Mouse (Mus musculus): ENCODE measurements at regions not wholly inside any gene's neighbourhood (a gene's known extent, or its start where the extent isn't known, plus 50 kb on each side); places are given as distances from the start of the nearest gene placed in this dataset.

DNA sequence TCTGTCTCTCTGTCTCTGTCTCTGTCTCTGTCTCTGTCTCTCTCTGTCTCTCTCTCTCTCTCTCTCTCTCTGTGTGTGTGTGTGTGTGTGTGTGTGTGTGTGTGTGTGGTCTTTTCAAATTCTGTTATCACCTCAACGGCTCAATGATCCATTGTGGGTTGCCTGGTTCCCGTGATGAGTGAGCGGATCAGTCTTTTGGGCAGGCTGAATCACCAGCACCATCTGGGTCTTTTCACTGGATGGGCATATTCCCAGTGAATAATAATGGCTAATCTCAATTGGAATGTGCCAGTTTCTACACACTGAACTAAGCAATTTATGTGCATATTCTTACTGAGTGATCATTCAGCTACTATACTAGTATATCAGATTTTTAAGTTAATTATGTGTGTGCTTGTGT, 216.4 kb downstream of the Lmx1a start:
- no peak for DNase-seq
- intact Hi-C loops (cut with DNase I) = no loop called here

GRCm38 (mm10) chr1:167912074-167912473, 223.0 kb downstream of the Lmx1a start:
- no peak for DNase-seq
- intact Hi-C loops (cut with DNase I) = no loop called here

DNA sequence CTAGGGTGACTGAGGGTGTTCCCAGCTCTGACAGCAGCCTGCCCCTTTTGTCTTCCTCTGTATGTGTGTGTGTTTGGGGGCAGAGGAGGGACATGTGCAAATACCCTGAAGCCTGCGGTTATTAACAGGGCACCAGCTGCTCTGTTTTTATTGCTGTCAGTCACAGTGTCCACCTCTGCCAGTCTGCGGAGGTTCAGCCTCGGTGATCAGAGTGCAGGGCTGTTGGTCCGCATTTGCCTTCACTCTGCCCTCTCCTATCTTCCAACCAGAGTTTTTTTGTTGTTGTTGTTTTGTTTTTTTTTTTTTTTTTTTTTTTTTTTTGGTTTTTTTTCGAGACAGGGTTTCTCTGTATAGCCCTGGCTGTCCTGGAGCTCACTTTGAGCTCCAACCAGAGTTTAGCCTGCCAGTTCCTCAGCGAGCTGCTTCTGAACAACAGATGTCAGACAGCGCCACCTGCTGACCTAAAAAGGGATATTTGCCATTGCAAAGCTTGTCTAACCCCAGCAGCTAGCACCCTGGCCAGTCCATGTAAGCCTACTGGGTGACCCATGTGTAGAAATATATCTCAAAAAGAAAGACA, 226.0 kb downstream of the Lmx1a start:
- DNase-seq = peak; percentile 62 to 73

DNA sequence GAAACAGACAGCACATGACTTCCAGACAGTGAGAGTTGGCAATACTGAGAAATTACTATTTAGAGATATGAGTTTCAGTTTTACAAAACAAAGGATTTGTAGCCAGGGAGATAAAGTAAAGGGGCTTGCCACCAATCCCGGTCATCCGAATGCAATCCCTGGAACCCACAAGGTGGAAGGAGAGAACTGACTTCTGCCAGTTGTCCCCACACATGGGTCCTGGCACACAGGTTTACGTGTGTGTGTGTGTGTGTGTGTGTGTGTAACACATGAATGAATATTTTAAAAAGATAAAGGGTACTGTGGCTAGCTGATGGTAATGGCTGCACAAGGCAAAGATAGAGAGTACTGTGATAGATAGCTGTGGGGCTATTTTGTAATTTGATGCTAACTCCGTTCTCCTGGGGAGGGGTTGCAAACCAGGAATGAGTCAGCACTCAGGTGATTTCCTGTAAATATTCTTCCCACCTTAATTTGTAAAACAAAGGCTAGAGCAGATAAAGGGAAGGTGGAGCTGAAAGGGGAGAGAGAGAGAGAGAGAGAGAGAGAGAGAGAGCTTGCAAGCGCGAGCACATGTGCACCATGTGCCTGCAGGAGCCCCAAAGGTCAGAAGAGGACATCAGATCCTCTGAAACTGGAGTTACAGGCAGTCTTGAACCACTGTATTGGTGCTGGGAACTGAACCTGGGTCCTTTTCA, 226.7 kb downstream of the Lmx1a start:
- DNase-seq = no peak
- intact Hi-C loops (cut with DNase I) = no loop called here

More for the DNA sequence above, 226.0 kb downstream of the Lmx1a start:
- intact Hi-C loops (cut with DNase I) = no loop called here

GRCm38 (mm10) chr1:167922917-167923316, 233.9 kb downstream of the Lmx1a start:
- intact Hi-C loops (cut with DNase I) = no loop called here
- DNase-seq = no peak

- intact Hi-C loops (cut with DNase I) = no loop called here
- no peak for DNase-seq
These were observed 239.0 kb downstream of the Lmx1a start for GRCm38 (mm10) chr1:167928060-167928467.

- DNase-seq = peak in 1 of 2 experiments; percentile 6
These were observed 240.8 kb downstream of the Lmx1a start for GRCm38 (mm10) chr1:167929729-167930341.

DNA sequence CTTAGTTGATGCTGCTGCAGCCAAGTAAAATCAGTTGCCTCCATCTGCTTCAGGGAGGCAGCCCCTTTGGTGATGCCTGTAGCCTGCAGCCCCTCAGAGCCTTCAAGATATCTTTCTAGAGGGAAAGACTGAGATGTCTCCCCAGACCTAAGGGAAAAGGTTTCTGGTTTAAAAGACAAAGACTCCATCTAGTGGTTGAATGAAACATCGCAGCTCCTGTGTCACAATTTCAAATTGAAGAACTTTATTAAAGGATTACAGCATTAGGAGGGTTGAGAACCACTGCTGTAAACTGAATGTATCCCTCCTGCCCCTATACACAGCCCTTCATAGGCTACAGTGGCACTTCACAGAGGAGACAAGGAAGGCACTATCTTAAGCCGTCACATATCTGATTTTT, 243.1 kb downstream of the Lmx1a start:
- DNase-seq = no peak
- intact Hi-C loops (cut with DNase I) = no loop called here

More at GRCm38 (mm10) chr1:167929729-167930341, 240.8 kb downstream of the Lmx1a start:
- intact Hi-C loops (cut with DNase I) = no loop called here

DNA sequence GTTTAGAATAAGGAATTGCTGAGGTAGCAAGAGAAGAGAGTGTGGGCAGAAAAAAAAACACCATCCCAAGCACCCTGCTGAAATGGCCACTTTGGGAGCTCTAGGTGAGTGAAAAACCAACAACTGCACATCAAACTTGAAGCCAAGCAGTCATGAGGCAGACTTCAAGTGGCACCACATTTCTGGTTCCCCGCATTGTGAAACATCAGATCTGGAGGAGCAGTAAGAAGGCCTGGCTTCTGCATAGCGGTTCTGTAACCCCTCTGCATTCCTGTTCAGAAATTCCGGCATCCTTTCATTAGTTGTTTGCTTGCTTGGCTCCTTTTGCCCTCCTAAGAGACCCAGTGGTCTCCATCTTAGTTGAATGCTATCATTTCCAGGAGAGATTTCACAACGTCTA, 247.7 kb downstream of the Lmx1a start:
- intact Hi-C loops (cut with DNase I) = no loop called here
- no peak for DNase-seq

- intact Hi-C loops (cut with DNase I) = no loop called here
- no peak for DNase-seq
These were observed 249.1 kb downstream of the Lmx1a start for GRCm38 (mm10) chr1:167938176-167938575.

GRCm38 (mm10) chr1:167942037-167942470, 253.0 kb downstream of the Lmx1a start:
- intact Hi-C loops (cut with DNase I) = loop anchor here (5.0 to 10.0 kb wide), 5 partner anchors 270 to 1973 kb away; no protein-coding TSS in a partner anchor
- no peak for DNase-seq

DNA sequence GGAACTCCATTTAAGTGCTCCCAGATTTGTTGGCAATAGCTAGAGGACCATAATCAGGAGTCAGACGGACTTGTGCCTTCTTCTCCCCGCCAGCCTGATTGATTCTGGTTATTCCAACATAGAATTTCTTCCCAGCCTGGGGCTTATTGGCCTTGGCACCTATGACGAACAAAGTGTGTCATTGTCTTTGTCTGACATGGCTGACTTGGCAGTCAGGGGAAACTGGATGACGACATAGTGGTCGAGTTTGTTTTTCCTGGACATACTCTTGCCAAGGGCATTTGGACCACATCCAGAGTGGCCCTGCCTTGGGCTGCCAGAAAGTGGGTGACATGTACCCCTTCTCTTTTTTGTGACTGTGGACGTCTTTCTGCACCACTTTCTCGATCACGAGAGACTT, 254.1 kb downstream of the Lmx1a start:
- intact Hi-C loops (cut with DNase I) = loop anchor here (5.0 to 10.0 kb wide), 5 partner anchors 269 to 1972 kb away; no protein-coding TSS in a partner anchor
- DNase-seq = no peak

GRCm38 (mm10) chr1:167945615-167946252, 256.7 kb downstream of the Lmx1a start:
- intact Hi-C loops (cut with DNase I) = loop anchor here (10.0 kb wide), 2 partner anchors 439 to 1969 kb away; no protein-coding TSS in a partner anchor

GRCm38 (mm10) chr1:167947866-167948265, 258.8 kb downstream of the Lmx1a start:
- no peak for DNase-seq
- intact Hi-C loops (cut with DNase I) = loop anchor here (10.0 kb wide), 2 partner anchors 437 to 1967 kb away; no protein-coding TSS in a partner anchor

More at GRCm38 (mm10) chr1:167945615-167946252, 256.7 kb downstream of the Lmx1a start:
- DNase-seq = no peak

- intact Hi-C loops (cut with DNase I) = no loop called here
- DNase-seq = no peak
These were observed 262.7 kb downstream of the Lmx1a start for GRCm38 (mm10) chr1:167951717-167952116.

- DNase-seq = no peak
- intact Hi-C loops (cut with DNase I) = no loop called here
These were observed 269.5 kb downstream of the Lmx1a start for GRCm38 (mm10) chr1:167958531-167958930.

DNA sequence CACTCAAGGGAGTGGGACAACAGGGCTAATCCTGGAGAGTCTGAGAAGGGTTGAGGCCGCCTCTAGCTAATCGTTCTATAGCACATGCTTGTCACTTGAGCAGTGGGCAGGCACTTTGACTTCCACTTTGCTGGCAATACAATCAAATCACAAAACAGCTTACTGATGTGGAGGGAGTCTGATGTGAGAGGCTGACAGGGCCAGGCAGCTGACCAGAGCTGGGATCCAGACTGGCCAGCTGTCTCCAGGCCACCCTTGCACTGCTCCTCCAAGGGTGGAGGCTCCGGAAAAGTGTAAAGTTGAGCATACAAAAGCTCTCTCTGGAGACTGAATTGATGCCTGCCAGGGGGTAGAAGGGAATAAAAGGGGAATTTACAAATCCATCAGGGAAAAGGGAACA, 280.5 kb downstream of the Lmx1a start:
- intact Hi-C loops (cut with DNase I) = no loop called here
- DNase-seq = peak; percentile 12 to 15

DNA sequence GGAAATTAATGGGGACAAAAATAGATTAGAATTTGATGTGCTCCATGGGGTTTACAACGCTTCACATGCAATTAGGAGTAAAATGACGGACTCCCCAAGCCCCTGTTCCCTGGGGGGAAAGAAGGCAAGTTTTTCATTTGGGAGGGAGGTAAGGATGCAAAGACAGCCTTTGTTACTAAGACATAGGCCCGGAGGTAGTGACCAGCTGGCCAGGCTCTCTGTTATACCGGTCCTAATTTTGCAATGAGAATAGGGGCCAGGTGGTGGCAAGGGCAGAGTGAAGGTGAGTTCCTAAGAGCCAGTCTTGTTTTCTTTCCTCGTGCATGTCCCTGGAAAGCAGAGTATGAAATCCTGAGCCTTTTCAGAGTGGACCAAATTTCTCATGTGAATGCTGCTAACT, 280.9 kb downstream of the Lmx1a start:
- intact Hi-C loops (cut with DNase I) = no loop called here
- DNase-seq = no peak

GRCm38 (mm10) chr1:167976708-167977107, 287.7 kb downstream of the Lmx1a start:
- DNase-seq = no peak
- intact Hi-C loops (cut with DNase I) = no loop called here

GRCm38 (mm10) chr1:167979187-167979586, 290.1 kb downstream of the Lmx1a start:
- intact Hi-C loops (cut with DNase I) = no loop called here
- no peak for DNase-seq

DNA sequence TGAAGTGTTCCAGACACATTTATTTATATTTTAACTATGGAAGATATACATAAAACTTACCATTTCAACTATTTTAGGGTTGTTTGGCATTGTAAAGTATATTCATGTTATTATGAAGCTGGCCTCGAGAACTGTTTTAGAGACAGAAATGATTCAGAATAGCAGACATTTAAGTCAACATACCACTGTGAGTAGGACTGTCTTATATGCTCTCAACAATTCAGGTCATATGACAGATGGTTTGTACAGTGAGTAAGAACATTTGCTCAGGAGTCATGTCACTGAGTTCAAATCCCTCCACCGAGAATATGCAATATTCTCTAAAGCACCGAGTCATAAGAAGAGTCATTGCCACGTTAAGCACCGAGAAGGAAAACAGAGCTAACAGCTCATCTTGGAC, 290.6 kb downstream of the Lmx1a start:
- DNase-seq = no peak

More for the DNA sequence above, 290.6 kb downstream of the Lmx1a start:
- intact Hi-C loops (cut with DNase I) = no loop called here

Measured in heart, postnatal 36 days (tissue).